8 mouse cellular contexts compared by ENCODE assay signal in genomic region chr13:49644731-49645529, GRCm38 (mm10). TPM values are rescaled to one million over a fixed set of nuclear protein-coding genes. Genes with fewer than 3 reads are reported as not detected.
DNase-seq lines count a peak whose midpoint lies in the region.

No protein-coding gene starts in this region.

- intact Hi-C loops in left cerebral cortex, postnatal 14 days (cut with DNase I): loop anchor here (2.0 to 10.0 kb wide), 2 partner anchors 194 to 320 kb away; partner anchors contain the start of gene Fgd3

- peak; percentile 13 to 74 for DNase-seq in frontal cortex, adult 2 months (ENCODE audit: extremely low spot score in 1 of 2, low spot score in 1 of 2)
- DNase-seq in frontal cortex, postnatal 10 days (ENCODE audit: low spot score in 2 of 2): no peak
- DNase-seq in right cerebral cortex, adult 2 months (ENCODE audit: low spot score in 2 of 2): peak; percentile 12 to 29
- DNase-seq in right cerebral cortex, postnatal 10 days (ENCODE audit: low spot score in 2 of 2): no peak
- DNase-seq in left cerebral cortex, postnatal 14 days (ENCODE audit: low spot score in 2 of 2): peak; percentile 9 to 70
- DNase-seq in telencephalon, adult 2 months (ENCODE audit: low read depth, low spot score): peak; percentile 60
- DNase-seq in urinary bladder, postnatal 36 days (ENCODE audit: low spot score in 2 of 2): no peak
- no peak for DNase-seq in spleen, postnatal 10 days (ENCODE audit: low spot score in 2 of 2)

RNA-seq across cellular contexts. Expression of gene Cenpp, which starts 7.7 kb away (rescaled TPM):
- 0.76 and 1.5 TPM in 2 replicates for polyA plus RNA-seq in frontal cortex, adult 2 months (2012; rRNA removed)
- total RNA-seq in left cerebral cortex, postnatal 14 days (2021): 1 to 10 TPM in 1 of 2 experiments, under 1 TPM in 1; 0.92 to 1.5 TPM

RNA-seq across cellular contexts. Expression of gene Nol8, which starts 7.9 kb away (rescaled TPM):
- polyA plus RNA-seq in frontal cortex, adult 2 months (2012; rRNA removed): 12.9 and 13.3 TPM in 2 replicates
- 10 to 100 TPM; 21.3 to 24.7 TPM for total RNA-seq in left cerebral cortex, postnatal 14 days (2021)

RNA-seq across cellular contexts. Expression of gene Iars, which starts 37.0 kb away (rescaled TPM):
- polyA plus RNA-seq in frontal cortex, adult 2 months (2012; rRNA removed): 34.7 and 37.3 TPM in 2 replicates
- 10 to 100 TPM; 68.0 to 72.7 TPM for total RNA-seq in left cerebral cortex, postnatal 14 days (2021)

RNA-seq across cellular contexts. Expression of gene Ogn, which starts 37.1 kb away (rescaled TPM):
- 5.5 and 10.3 TPM in 2 replicates for polyA plus RNA-seq in frontal cortex, adult 2 months (2012; rRNA removed)
- 1 to 10 TPM; 5.4 to 7.3 TPM for total RNA-seq in left cerebral cortex, postnatal 14 days (2021)

Comparison
In these comparisons a context has a peak if more than half of its experiments do, and no peak if none do; other contexts are left out.
1. DNase-seq: peak in frontal cortex, adult 2 months (2 of 2), right cerebral cortex, adult 2 months (2 of 2), left cerebral cortex, postnatal 14 days (2 of 2) and telencephalon, adult 2 months (single experiment); none in frontal cortex, postnatal 10 days (0 of 2), right cerebral cortex, postnatal 10 days (0 of 2), urinary bladder, postnatal 36 days (0 of 2) and spleen, postnatal 10 days (0 of 2).